Mouse (Mus musculus): ENCODE measurements around the gene Nrxn3. TPM values are rescaled to one million over a fixed set of nuclear protein-coding genes. Genes with fewer than 3 reads are reported as not detected.

Nrxn3 gene
- polyA plus RNA-seq, 1 experiment from 2014 or later, result 0.72 TPM

GRCm38 (mm10) chr12:89818200-89818599 lies 1095.5 kb downstream of the Nrxn3 start:
- WGBS (ENCODE audit: insufficient replicate concordance), result 49% methylated on average over 2 of the region's 2 CpGs
- Histone ChIP-seq H3K9ac (replicated peaks) (no peak overlapping the region), H3K36me3 (replicated peaks; ENCODE audit: insufficient read depth, low read length) (no peaks in the 10 kb centered on the region), H3K4me3 (ENCODE audit: low read depth, low read length) (no peak overlapping the region), H3K27ac (ENCODE audit: low read depth) (no peak overlapping the region), H3K4me1 (ENCODE audit: insufficient read depth) (no peaks in the 10 kb centered on the region), H3K27me3 (ENCODE audit: insufficient read depth, low read length) (peaks cover 6% of the 10 kb centered on the region), H3K4me2 (ENCODE audit: low read depth, low read length) (no peak overlapping the region), H3K9me3 (ENCODE audit: low read length) (no peaks in the 10 kb centered on the region)
- no peak for DNase-seq
- no peak for ATAC-seq
- TF ChIP-seq CTCF (IDR thresholded peaks at IDR 0.05; ENCODE audit: low read depth), result no peak

- ATAC-seq (no peak), DNase-seq (no peak)
- Histone ChIP-seq H3K27me3 (ENCODE audit: insufficient read depth, low read length) (no peaks in the 10 kb centered on the region), H3K9me3 (ENCODE audit: low read length) (no peaks in the 10 kb centered on the region), H3K4me3 (ENCODE audit: low read depth, low read length) (no peak overlapping the region), H3K4me1 (ENCODE audit: insufficient read depth) (no peaks in the 10 kb centered on the region), H3K9ac (replicated peaks) (no peak overlapping the region), H3K27ac (ENCODE audit: low read depth) (no peak overlapping the region), H3K4me2 (ENCODE audit: low read depth, low read length) (no peak overlapping the region), H3K36me3 (replicated peaks; ENCODE audit: insufficient read depth, low read length) (no peaks in the 10 kb centered on the region)
- WGBS (ENCODE audit: insufficient replicate concordance), result 58% methylated on average over 4 of the region's 4 CpGs
- no peak for TF ChIP-seq EP300 (IDR thresholded peaks at IDR 0.05; ENCODE audit: low read depth)
- TF ChIP-seq CTCF (IDR thresholded peaks at IDR 0.05; ENCODE audit: low read depth), result no peak
Measured at GRCm38 (mm10) chr12:89822141-89822540, 1099.5 kb downstream of the Nrxn3 start.

- TF ChIP-seq CTCF (IDR thresholded peaks at IDR 0.05; ENCODE audit: low read depth) (no peak), EP300 (IDR thresholded peaks at IDR 0.05; ENCODE audit: low read depth) (no peak)
- H3K9ac ChIP-seq (replicated peaks), result no peak overlapping the region
- H3K9me3 ChIP-seq (ENCODE audit: low read length), result no peaks in the 10 kb centered on the region
- no peak for ATAC-seq
- no peaks in the 10 kb centered on the region for H3K4me1 ChIP-seq (ENCODE audit: insufficient read depth)
- WGBS (ENCODE audit: insufficient replicate concordance), result 66% methylated on average over 2 of the region's 2 CpGs
- H3K27ac ChIP-seq (ENCODE audit: low read depth), result no peak overlapping the region
- H3K36me3 ChIP-seq (replicated peaks; ENCODE audit: insufficient read depth, low read length), result no peaks in the 10 kb centered on the region
- DNase-seq, result no peak
- no peak overlapping the region for H3K4me3 ChIP-seq (ENCODE audit: low read depth, low read length)
- no peaks in the 10 kb centered on the region for H3K27me3 ChIP-seq (ENCODE audit: insufficient read depth, low read length)
- H3K4me2 ChIP-seq (ENCODE audit: low read depth, low read length), result no peak overlapping the region
Measured at GRCm38 (mm10) chr12:89829927-89830326, 1107.3 kb downstream of the Nrxn3 start.

- no peak overlapping the region for H3K9ac ChIP-seq (replicated peaks)
- H3K4me1 ChIP-seq (ENCODE audit: insufficient read depth), result no peaks in the 10 kb centered on the region
- no peak overlapping the region for H3K27ac ChIP-seq (ENCODE audit: low read depth)
- 71% methylated on average over 5 of the region's 5 CpGs for WGBS (ENCODE audit: insufficient replicate concordance)
- DNase-seq, result no peak
- ATAC-seq, result no peak
- TF ChIP-seq EP300 (IDR thresholded peaks at IDR 0.05; ENCODE audit: low read depth), result no peak
- no peak for TF ChIP-seq CTCF (IDR thresholded peaks at IDR 0.05; ENCODE audit: low read depth)
- H3K36me3 ChIP-seq (replicated peaks; ENCODE audit: insufficient read depth, low read length), result no peaks in the 10 kb centered on the region
- no peak overlapping the region for H3K4me2 ChIP-seq (ENCODE audit: low read depth, low read length)
- no peaks in the 10 kb centered on the region for H3K9me3 ChIP-seq (ENCODE audit: low read length)
- H3K4me3 ChIP-seq (ENCODE audit: low read depth, low read length), result no peak overlapping the region
- H3K27me3 ChIP-seq (ENCODE audit: insufficient read depth, low read length), result no peaks in the 10 kb centered on the region
Measured at GRCm38 (mm10) chr12:89830350-89830749, 1107.7 kb downstream of the Nrxn3 start.

- Histone ChIP-seq H3K4me3 (ENCODE audit: low read depth, low read length) (no peak overlapping the region), H3K27ac (ENCODE audit: low read depth) (no peak overlapping the region), H3K9me3 (ENCODE audit: low read length) (no peaks in the 10 kb centered on the region), H3K27me3 (ENCODE audit: insufficient read depth, low read length) (no peaks in the 10 kb centered on the region), H3K9ac (replicated peaks) (no peak overlapping the region), H3K4me1 (ENCODE audit: insufficient read depth) (no peaks in the 10 kb centered on the region), H3K36me3 (replicated peaks; ENCODE audit: insufficient read depth, low read length) (no peaks in the 10 kb centered on the region), H3K4me2 (ENCODE audit: low read depth, low read length) (no peak overlapping the region)
- WGBS (ENCODE audit: insufficient replicate concordance), result 78% methylated on average over 6 of the region's 6 CpGs
- no peak for DNase-seq
- no peak for TF ChIP-seq EP300 (IDR thresholded peaks at IDR 0.05; ENCODE audit: low read depth)
- no peak for TF ChIP-seq CTCF (IDR thresholded peaks at IDR 0.05; ENCODE audit: low read depth)
- ATAC-seq, result no peak
Measured at GRCm38 (mm10) chr12:89831300-89831699, 1108.6 kb downstream of the Nrxn3 start.

GRCm38 (mm10) chr12:89836271-89836670 lies 1113.6 kb downstream of the Nrxn3 start:
- Histone ChIP-seq H3K4me3 (ENCODE audit: low read depth, low read length) (no peak overlapping the region), H3K9ac (replicated peaks) (no peak overlapping the region), H3K27ac (ENCODE audit: low read depth) (no peak overlapping the region), H3K36me3 (replicated peaks; ENCODE audit: insufficient read depth, low read length) (no peaks in the 10 kb centered on the region), H3K4me2 (ENCODE audit: low read depth, low read length) (no peak overlapping the region), H3K9me3 (ENCODE audit: low read length) (no peaks in the 10 kb centered on the region), H3K27me3 (ENCODE audit: insufficient read depth, low read length) (no peaks in the 10 kb centered on the region), H3K4me1 (ENCODE audit: insufficient read depth) (no peaks in the 10 kb centered on the region)
- WGBS (ENCODE audit: insufficient replicate concordance), result 58% methylated on average over 3 of the region's 3 CpGs
- no peak for ATAC-seq
- TF ChIP-seq EP300 (IDR thresholded peaks at IDR 0.05; ENCODE audit: low read depth) (no peak), CTCF (IDR thresholded peaks at IDR 0.05; ENCODE audit: low read depth) (no peak)
- no peak for DNase-seq

- TF ChIP-seq CTCF (IDR thresholded peaks at IDR 0.05; ENCODE audit: low read depth) (no peak), EP300 (IDR thresholded peaks at IDR 0.05; ENCODE audit: low read depth) (no peak)
- DNase-seq (no peak), ATAC-seq (no peak)
- no peaks in the 10 kb centered on the region for H3K4me1 ChIP-seq (ENCODE audit: insufficient read depth)
- H3K27ac ChIP-seq (ENCODE audit: low read depth), result no peak overlapping the region
- no peaks in the 10 kb centered on the region for H3K36me3 ChIP-seq (replicated peaks; ENCODE audit: insufficient read depth, low read length)
- H3K4me3 ChIP-seq (ENCODE audit: low read depth, low read length), result no peak overlapping the region
- 84% methylated on average over 1 of the region's 1 CpGs for WGBS (ENCODE audit: insufficient replicate concordance)
- no peaks in the 10 kb centered on the region for H3K9me3 ChIP-seq (ENCODE audit: low read length)
- H3K9ac ChIP-seq (replicated peaks), result no peak overlapping the region
- H3K27me3 ChIP-seq (ENCODE audit: insufficient read depth, low read length), result no peaks in the 10 kb centered on the region
- H3K4me2 ChIP-seq (ENCODE audit: low read depth, low read length), result no peak overlapping the region
Measured at GRCm38 (mm10) chr12:89842861-89843260, 1120.2 kb downstream of the Nrxn3 start.

All from liver, postnatal 0 days (tissue).